Mouse (Mus musculus) erythroid progenitor cell, adult 5-6 weeks (primary cell): ENCODE results near the gene Fnbp1. TPM values are rescaled to one million over a fixed set of nuclear protein-coding genes. Genes with fewer than 3 reads are reported as not detected.

Experiments used
- ATAC-seq: replicated peaks from 2 replicates; pipeline ENCODE4 v1.8.0; 2016; ENCODE audit warnings: moderate number of reproducible peaks, mild to moderate bottlenecking, moderate TSS enrichment, inconsistent platforms; ENCODE audit not compliant: poor library complexity, low FRiP score, severe bottlenecking
- total RNA-seq, 2 experiments: library from RNA; stranded (forward) in 1 of 2; stranded (reverse) in 1 of 2; fragments of 150-400 nt in 1 of 2; fragments of 186-747, 209-891 nt in 1 of 2; gene quantifications; 2 replicates each; pipeline versions ENCODE4 v1.2.3 to v1.2.4; 2015 to 2017; ENCODE audit warnings: low replicate concordance in 2 of 2

The Fnbp1 gene
- total RNA-seq, 2 experiments from 2014 or later = 3.8 to 5.8 TPM

- no peak for ATAC-seq
Observed at GRCm38 (mm10) chr2:31076351-31077140, 65.3 kb downstream of the Fnbp1 start.

DNA sequence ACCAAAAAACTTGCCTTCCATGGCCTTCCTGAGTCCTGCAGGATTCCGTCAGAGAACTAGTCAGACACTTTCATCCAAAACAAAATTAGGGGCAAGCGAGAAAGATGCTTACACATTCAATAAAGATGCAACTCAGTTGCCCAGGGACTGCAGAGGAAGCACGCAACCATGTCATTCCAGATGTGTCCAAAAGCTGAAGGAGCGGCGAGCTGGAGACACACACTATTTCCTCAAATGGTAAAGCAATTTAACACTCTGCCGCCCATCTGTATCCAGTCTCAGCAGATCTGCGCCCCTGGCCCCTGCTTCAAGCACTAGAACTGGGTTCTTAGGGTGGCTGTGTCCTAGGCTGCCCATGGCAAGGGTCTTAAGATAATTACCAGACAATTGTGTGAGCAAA lies 66.0 kb downstream of the Fnbp1 start:
- no peak for ATAC-seq

GRCm38 (mm10) chr2:31075168-31075567 lies 66.6 kb downstream of the Fnbp1 start:
- no peak for ATAC-seq

DNA sequence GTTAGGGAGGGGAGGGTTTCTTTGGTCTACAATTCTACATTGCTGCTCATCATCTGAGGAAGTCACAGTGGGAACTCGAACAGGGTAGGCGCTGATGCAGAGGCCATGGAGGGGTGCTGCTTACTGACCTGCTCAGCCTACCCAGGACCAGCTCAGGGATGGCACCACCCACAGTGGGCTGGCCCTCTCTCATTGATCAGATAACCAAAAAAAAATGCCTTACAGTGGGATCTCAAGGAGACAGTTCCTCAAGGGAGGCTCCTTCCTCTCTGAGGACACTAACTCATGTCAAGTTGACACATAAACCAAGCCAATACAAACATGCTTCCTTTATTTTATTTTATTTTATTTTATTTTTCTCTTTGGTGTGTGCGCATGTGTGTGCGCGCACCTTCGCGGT lies 72.3 kb downstream of the Fnbp1 start:
- no peak for ATAC-seq

DNA sequence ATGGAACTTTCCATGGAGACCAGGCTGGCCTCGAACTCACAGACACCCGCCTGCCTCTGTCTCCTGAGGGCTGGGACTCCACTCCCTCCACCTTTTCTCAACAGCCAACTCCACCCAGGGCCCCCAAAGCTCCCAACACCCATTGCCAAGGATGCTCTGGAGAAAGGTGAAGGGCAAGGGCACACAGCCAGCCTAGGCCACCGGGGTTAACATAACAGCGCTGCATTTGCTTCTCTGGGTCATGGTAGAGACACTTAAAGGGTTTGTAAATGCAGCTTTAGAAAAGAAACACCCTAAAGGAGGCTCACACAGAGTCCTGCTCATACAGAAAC lies 72.7 kb downstream of the Fnbp1 start:
- no peak for ATAC-seq

GRCm38 (mm10) chr2:31068246-31069113 lies 73.3 kb downstream of the Fnbp1 start:
- ATAC-seq = no peak

- ATAC-seq = no peak
Observed at GRCm38 (mm10) chr2:31067696-31068245, 74.0 kb downstream of the Fnbp1 start.

- ATAC-seq = no peak
Observed at GRCm38 (mm10) chr2:31067059-31067595, 74.7 kb downstream of the Fnbp1 start.

- ATAC-seq = no peak
Observed at GRCm38 (mm10) chr2:31066019-31066789, 75.6 kb downstream of the Fnbp1 start.

GRCm38 (mm10) chr2:31061868-31062628 lies 79.8 kb downstream of the Fnbp1 start:
- no peak for ATAC-seq

GRCm38 (mm10) chr2:31060787-31061730 lies 80.7 kb downstream of the Fnbp1 start:
- ATAC-seq = peak; percentile 64

DNA sequence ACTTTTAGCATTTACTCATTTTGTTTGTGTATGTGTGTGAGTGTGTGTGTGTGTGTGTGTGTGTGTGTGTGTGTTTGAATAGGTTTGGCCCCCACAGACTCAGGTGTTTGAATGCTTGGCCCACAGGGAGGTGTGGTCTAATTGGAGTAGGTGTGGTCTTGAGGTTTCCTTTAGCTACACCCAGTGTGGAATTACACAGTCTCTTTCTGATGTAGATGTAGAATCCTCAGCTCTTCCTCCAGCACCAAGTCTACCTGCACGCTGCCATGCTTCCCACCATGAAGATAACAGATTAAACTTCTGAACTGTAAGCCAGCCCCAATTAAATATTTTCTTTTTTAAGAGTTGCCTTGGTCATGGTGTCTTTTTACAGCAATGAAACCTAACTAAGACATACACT lies 81.5 kb downstream of the Fnbp1 start:
- ATAC-seq = no peak

GRCm38 (mm10) chr2:31058443-31058842 lies 83.4 kb downstream of the Fnbp1 start:
- no peak for ATAC-seq

DNA sequence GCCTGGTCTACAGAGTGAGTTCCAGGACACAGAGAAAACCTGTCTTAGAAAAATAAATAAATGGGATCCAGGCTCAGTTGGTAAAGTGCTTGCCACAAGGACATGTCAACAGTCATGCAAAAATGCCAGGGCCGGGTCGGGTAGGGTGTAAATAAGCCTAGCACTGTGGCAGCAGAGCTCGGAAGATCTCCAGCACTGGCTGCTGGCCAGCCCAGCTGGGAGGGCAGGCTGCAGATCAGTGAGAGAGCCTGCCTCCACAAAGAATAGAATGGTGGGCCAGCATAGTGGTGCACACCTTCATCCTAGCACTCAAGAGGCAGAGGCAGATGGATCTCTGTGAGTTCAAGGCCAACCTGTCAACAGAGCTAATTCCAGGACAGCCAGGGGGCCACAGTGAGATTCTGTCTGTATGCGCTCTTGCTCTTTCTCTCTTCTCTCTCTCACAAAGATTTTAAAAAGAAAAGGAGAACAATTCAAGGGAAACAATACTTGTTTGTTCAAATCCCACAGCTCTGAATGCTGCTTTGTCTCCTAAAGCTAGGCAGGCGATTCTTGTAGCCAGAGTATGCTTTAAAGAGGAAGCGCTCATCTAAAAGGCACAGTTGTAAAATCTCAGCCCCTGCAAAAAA lies 84.1 kb downstream of the Fnbp1 start:
- no peak for ATAC-seq

DNA sequence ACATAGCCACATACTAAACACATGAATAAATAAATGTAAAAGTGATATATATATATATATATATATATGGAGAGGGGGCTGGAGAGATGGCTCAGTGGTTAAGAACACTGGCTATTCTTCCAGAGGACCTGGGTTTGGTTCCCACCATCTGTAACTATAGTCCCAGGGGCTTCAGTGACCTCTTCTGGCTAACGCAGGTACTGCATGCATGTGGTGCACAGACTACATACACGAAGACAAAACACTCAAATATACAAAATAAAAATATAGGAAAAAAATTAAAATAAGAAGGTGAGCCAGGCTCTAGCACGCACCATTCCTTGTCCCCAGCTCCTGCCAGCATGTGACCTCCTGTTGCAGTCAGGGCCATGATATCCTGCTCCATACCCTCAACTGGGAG lies 85.7 kb downstream of the Fnbp1 start:
- no peak for ATAC-seq

DNA sequence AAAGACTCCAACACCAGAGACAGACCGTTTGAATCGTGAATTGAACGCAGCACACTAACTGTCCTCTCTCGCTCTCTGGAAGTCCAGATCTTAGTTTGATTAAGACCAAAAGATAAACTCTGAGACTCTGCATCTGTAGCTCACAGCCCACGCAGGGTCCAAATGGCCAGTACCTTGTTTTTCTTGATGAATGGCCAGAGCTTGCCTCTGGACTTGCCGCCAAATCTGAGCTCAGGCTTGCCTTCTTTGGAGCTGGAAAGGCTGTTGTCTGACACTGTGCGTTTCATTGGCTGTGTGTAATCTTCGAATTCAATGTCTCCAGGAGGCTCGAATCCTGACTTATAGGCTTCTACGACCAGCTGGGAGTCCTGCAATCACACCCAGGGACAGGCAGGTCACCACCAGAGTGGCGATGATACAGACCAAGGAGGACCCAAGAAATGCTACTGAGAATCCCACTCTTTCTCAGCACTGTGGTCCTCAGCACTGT lies 87.9 kb downstream of the Fnbp1 start:
- ATAC-seq = no peak

- no peak for ATAC-seq
Observed at GRCm38 (mm10) chr2:31053426-31053825, 88.4 kb downstream of the Fnbp1 start.
